Mouse (Mus musculus) layer of hippocampus, adult 18-20 months (tissue): Measurements from ENCODE around the gene Neurog2. TPM values are rescaled to one million over a fixed set of nuclear protein-coding genes. Genes with fewer than 3 reads are reported as not detected.

ENCODE experiments used
- DNase-seq, 2 experiments: peaks; one replicate each; pipeline ENCODE4 v3.0.0; 2022; ENCODE audit warnings: low spot score in 2 of 2
- long read RNA-seq: library from polyadenylated mRNA; stranded (forward); transcript quantifications from one replicate; pipeline ENCODE4 v2.0.0, GENCODE M21; 2021
- total RNA-seq, 2 experiments: library from RNA; stranded (reverse); gene quantifications; 2 replicates each; pipeline ENCODE4 v1.2.3; 2021

Gene Neurog2
- total RNA-seq: 1 to 10 TPM in 1 of 2 experiments, under 1 TPM in 1; 0.71 to 1.5 TPM
- long read RNA-seq: 0 reads

GRCm38 (mm10) chr3:127633080-127634032 is at the start of gene Neurog2:
TSS of gene Neurog2 (plus strand) at chr3:127633135.
- no peak for DNase-seq

- no peak for DNase-seq
These were observed 35.8 kb upstream of the Neurog2 start for GRCm38 (mm10) chr3:127597136-127597535.

GRCm38 (mm10) chr3:127608109-127608508 is 24.8 kb upstream of the Neurog2 start:
- no peak for DNase-seq

- peak in 1 of 2 experiments; percentile 52 for DNase-seq
These were observed 7.6 kb upstream of the Neurog2 start for GRCm38 (mm10) chr3:127625296-127625695.

GRCm38 (mm10) chr3:127625701-127626399 is 7.1 kb upstream of the Neurog2 start:
- DNase-seq: no peak

GRCm38 (mm10) chr3:127626524-127626923 is 6.4 kb upstream of the Neurog2 start:
- DNase-seq: no peak

GRCm38 (mm10) chr3:127627151-127627955 is 5.6 kb upstream of the Neurog2 start:
- no peak for DNase-seq

GRCm38 (mm10) chr3:127627956-127628310 is 5.0 kb upstream of the Neurog2 start:
- no peak for DNase-seq

GRCm38 (mm10) chr3:127628311-127629184 is 4.4 kb upstream of the Neurog2 start:
- no peak for DNase-seq

- DNase-seq: no peak
These were observed 2.7 kb upstream of the Neurog2 start for GRCm38 (mm10) chr3:127630190-127630589.

- no peak for DNase-seq
These were observed 2.1 kb upstream of the Neurog2 start for GRCm38 (mm10) chr3:127630735-127631372.

- no peak for DNase-seq
These were observed 1.4 kb upstream of the Neurog2 start for GRCm38 (mm10) chr3:127631582-127631981.

GRCm38 (mm10) chr3:127632531-127632930 is 404 bp upstream of the Neurog2 start:
- no peak for DNase-seq

- peak in 1 of 2 experiments; percentile 66 for DNase-seq
These were observed 1.4 kb downstream of the Neurog2 start for GRCm38 (mm10) chr3:127634101-127634983.

- no peak for DNase-seq
These were observed 2.0 kb downstream of the Neurog2 start for GRCm38 (mm10) chr3:127634984-127635349.

- DNase-seq: no peak
These were observed 7.2 kb downstream of the Neurog2 start for GRCm38 (mm10) chr3:127639875-127640761.

- DNase-seq: no peak
These were observed 8.1 kb downstream of the Neurog2 start for GRCm38 (mm10) chr3:127640762-127641700.
